Mouse (Mus musculus): ENCODE measurements around the gene Lhfpl2. TPM values are rescaled to one million over a fixed set of nuclear protein-coding genes. Genes with fewer than 3 reads are reported as not detected.
A peak's percentile ranks its signal among the peaks of the same experiment; 100 is the strongest.
"Not testable (repeated sequence)": the region's sequence is repeated elsewhere in the genome, so short reads cannot be mapped to it uniquely, and the experiment has no call there.

The Lhfpl2 gene
- polyA plus RNA-seq (2021): 33.0 TPM

DNA sequence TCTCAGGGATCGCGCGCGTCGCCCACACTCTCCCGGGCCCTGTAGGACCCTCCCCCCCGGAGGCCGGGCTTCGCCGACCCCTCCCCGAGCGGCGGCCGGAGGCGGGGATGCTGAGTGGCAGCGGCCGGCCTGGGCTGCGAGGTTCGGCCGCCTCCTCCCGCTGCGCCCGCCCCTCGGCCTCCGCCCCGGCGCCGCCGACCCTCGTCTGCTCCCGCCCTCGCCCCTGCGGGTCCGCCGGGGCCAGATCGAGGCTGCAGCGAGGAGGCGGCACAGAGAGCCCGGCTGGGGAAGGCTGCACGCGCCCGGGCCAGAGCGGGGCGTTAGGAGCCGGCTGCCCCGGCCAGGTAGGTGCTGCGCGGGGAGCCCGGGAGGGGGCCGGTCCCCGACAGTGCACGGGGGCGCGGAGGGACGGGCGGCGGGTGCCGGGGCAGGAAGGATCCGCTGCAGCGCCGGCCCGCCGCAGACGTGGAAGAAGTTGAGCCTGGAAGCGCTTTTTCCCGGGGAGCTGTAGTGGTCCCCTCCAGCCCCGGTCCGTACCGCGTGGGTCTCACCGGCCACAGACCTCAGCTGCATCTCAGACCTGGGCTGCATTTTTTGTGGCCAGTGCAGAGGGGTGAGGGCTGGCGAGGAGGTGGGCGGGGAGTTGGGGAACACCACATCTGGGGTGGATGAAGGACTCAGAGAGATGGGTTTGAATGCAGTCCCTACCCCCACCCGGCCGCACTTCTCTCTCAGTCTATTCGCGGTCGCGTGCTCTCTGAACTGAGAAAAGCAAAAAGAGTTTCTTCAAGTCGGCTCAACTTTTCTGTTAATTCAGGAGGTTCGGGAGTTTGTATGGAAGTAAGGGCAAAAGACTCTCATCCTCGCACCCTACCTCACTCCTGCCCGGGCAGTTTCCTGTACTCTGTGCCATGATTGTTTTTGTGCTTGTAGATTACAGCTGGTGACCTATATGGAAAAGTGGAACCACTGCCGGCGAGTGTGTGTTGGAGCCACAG lies at the start of gene Lhfpl2:
Gene Lhfpl2, plus strand, starts transcription at position 234 of the 998 bp plus-strand sequence.
- no peak for TF ChIP-seq CTCF (IDR thresholded peaks at IDR 0.05)
- CTCF ChIA-PET: interaction anchor here (1.6 kb wide), 1 partner anchor 11 kb away, joined by 5 read pairs; no protein-coding TSS in a partner anchor
- POLR2A ChIA-PET: no interaction called here
- in situ Hi-C loops (cut with MboI; ENCODE audit: low pct_unique_long_range_greater_than_20kb): no loop called here
- ATAC-seq (peak; percentile 61), DNase-seq (ENCODE audit: low read depth, low spot score) (no peak)
- no peaks in the 10 kb centered on the region for H3K27me3 ChIP-seq

GRCm38 (mm10) chr13:94011996-94012575 lies 45.5 kb upstream of the Lhfpl2 start:
- CTCF ChIA-PET: no interaction called here
- DNase-seq (ENCODE audit: low read depth, low spot score) (no peak), ATAC-seq (no peak)
- POLR2A ChIA-PET: no interaction called here
- TF ChIP-seq CTCF (IDR thresholded peaks at IDR 0.05): no peak
- in situ Hi-C loops (cut with MboI; ENCODE audit: low pct_unique_long_range_greater_than_20kb): no loop called here
- no peaks in the 10 kb centered on the region for H3K27me3 ChIP-seq

GRCm38 (mm10) chr13:94013986-94014385 lies 43.6 kb upstream of the Lhfpl2 start:
- ChIA-PET CTCF (interaction anchor here (1.1 to 1.3 kb wide), 3 partner anchors 8 to 12 kb away, joined by 3 read pairs; no protein-coding TSS in a partner anchor), POLR2A (no interaction called here)
- H3K27me3 ChIP-seq: no peaks in the 10 kb centered on the region
- DNase-seq (ENCODE audit: low read depth, low spot score) (no peak), ATAC-seq (no peak)
- in situ Hi-C loops (cut with MboI; ENCODE audit: low pct_unique_long_range_greater_than_20kb): no loop called here
- TF ChIP-seq CTCF (IDR thresholded peaks at IDR 0.05): no peak

- TF ChIP-seq CTCF (IDR thresholded peaks at IDR 0.05): peak; percentile 68
- POLR2A ChIA-PET: not testable (repeated sequence)
- in situ Hi-C loops (cut with MboI; ENCODE audit: low pct_unique_long_range_greater_than_20kb): loop anchor here (10.0 kb wide), 1 partner anchor 180 kb away; no protein-coding TSS in a partner anchor
Measured at GRCm38 (mm10) chr13:94024575-94024974, 33.0 kb upstream of the Lhfpl2 start.

DNA sequence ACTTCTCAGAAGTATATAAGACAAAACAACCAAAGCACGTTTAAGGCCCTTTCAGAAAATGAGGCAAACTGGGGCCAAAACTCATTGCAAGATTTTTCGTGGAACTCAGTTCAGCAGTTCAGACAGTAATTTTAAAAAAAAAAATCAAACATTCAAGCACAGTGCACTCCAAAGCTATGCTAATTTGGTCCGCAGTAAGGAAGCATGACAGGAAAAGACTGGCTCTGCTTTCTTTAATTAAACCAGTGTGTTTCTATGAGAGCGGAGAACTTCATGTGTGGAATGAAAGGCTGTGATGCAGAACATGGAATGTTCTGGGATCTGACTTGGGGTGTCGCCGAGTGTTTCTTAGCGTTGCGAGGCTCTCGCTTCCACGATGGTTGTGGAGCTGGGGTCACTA lies 28.4 kb upstream of the Lhfpl2 start:
- ATAC-seq: no peak
- in situ Hi-C loops (cut with MboI; ENCODE audit: low pct_unique_long_range_greater_than_20kb): loop anchor here (10.0 kb wide), 1 partner anchor 176 kb away; no protein-coding TSS in a partner anchor
- H3K27me3 ChIP-seq: no peaks in the 10 kb centered on the region
- POLR2A ChIA-PET: no interaction called here
- CTCF ChIA-PET: interaction anchor here (1.2 to 1.3 kb wide), 2 partner anchors 10 to 11 kb away, joined by 3 to 4 read pairs; no protein-coding TSS in a partner anchor
- DNase-seq (ENCODE audit: low read depth, low spot score): no peak
- TF ChIP-seq CTCF (IDR thresholded peaks at IDR 0.05): no peak

More at GRCm38 (mm10) chr13:94024575-94024974, 33.0 kb upstream of the Lhfpl2 start:
- not testable (repeated sequence) for H3K27me3 ChIP-seq; ATAC-seq; DNase-seq (ENCODE audit: low read depth, low spot score)
- CTCF ChIA-PET: interaction anchor here (1.1 to 1.4 kb wide), 2 partner anchors 188 to 192 kb away, joined by 3 to 4 read pairs; no protein-coding TSS in a partner anchor

DNA sequence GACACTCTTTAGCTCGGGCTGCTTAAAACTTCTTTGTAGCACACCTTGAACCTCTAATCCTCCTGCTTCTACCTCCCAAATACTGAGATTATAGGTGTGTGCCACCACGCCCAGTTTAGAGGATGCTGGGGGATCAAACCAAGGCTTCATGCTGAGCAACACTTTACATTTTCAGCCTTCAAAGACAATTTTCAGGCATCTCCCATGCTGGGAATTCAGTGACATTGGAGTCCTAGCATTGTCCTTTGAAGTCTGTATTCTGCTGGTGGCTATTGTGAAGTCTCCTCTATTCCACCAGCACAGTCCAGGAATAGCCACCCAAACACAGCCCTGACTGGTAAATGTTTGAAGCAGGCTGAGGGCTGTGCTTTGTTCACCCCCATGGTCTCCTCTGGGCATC lies 27.0 kb upstream of the Lhfpl2 start:
- TF ChIP-seq CTCF (IDR thresholded peaks at IDR 0.05): no peak
- no peak for DNase-seq (ENCODE audit: low read depth, low spot score)
- in situ Hi-C loops (cut with MboI; ENCODE audit: low pct_unique_long_range_greater_than_20kb): no loop called here
- POLR2A ChIA-PET: no interaction called here
- H3K27me3 ChIP-seq: no peaks in the 10 kb centered on the region
- ATAC-seq: no peak
- CTCF ChIA-PET: no interaction called here

GRCm38 (mm10) chr13:94037313-94038051 lies 20.1 kb upstream of the Lhfpl2 start:
- POLR2A ChIA-PET: no interaction called here
- ATAC-seq (no peak), DNase-seq (ENCODE audit: low read depth, low spot score) (no peak)
- H3K27me3 ChIP-seq: no peaks in the 10 kb centered on the region
- CTCF ChIA-PET: interaction anchor here (0.7 kb wide), 1 partner anchor 244 kb away, joined by 3 read pairs; no protein-coding TSS in a partner anchor
- no peak for TF ChIP-seq CTCF (IDR thresholded peaks at IDR 0.05)
- in situ Hi-C loops (cut with MboI; ENCODE audit: low pct_unique_long_range_greater_than_20kb): no loop called here

DNA sequence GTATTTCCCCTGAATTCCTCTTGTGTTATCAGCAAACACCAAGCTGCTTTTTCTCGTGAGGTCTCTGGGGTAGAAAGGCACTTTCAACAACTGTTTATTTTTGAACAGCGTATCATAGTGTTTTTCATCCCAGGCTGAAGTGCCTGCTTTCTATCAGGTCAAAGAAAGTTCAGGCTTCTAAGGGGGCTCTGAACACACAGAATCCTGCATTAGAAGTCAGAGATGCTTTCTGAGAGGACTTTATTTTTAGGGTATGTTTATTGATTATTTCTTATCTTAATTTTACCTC lies 19.6 kb upstream of the Lhfpl2 start:
- in situ Hi-C loops (cut with MboI; ENCODE audit: low pct_unique_long_range_greater_than_20kb): no loop called here
- ChIA-PET POLR2A (interaction anchor here (0.6 kb wide), 1 partner anchor 136 kb away, joined by 3 read pairs; no protein-coding TSS in a partner anchor), CTCF (interaction anchor here (0.7 kb wide), 1 partner anchor 245 kb away, joined by 3 read pairs; no protein-coding TSS in a partner anchor)
- DNase-seq (ENCODE audit: low read depth, low spot score) (no peak), ATAC-seq (no peak)
- no peak for TF ChIP-seq CTCF (IDR thresholded peaks at IDR 0.05)
- no peaks in the 10 kb centered on the region for H3K27me3 ChIP-seq

- POLR2A ChIA-PET: no interaction called here
- ATAC-seq (no peak), DNase-seq (ENCODE audit: low read depth, low spot score) (no peak)
- no peaks in the 10 kb centered on the region for H3K27me3 ChIP-seq
- in situ Hi-C loops (cut with MboI; ENCODE audit: low pct_unique_long_range_greater_than_20kb): no loop called here
- CTCF ChIA-PET: no interaction called here
- TF ChIP-seq CTCF (IDR thresholded peaks at IDR 0.05): no peak
Measured at GRCm38 (mm10) chr13:94050036-94050435, 7.6 kb upstream of the Lhfpl2 start.

GRCm38 (mm10) chr13:94050782-94051181 lies 6.8 kb upstream of the Lhfpl2 start:
- CTCF ChIA-PET: no interaction called here
- POLR2A ChIA-PET: no interaction called here
- in situ Hi-C loops (cut with MboI; ENCODE audit: low pct_unique_long_range_greater_than_20kb): no loop called here
- DNase-seq (ENCODE audit: low read depth, low spot score): no peak
- no peak for ATAC-seq
- TF ChIP-seq CTCF (IDR thresholded peaks at IDR 0.05): no peak
- H3K27me3 ChIP-seq: no peaks in the 10 kb centered on the region
